Mouse (Mus musculus) E14TG2a.4 (cell line): Measurements from ENCODE around the gene Arvcf.

ENCODE experiments used
- CTCF ChIP-seq: conservative IDR thresholded peaks from 2 replicates; pipeline ENCODE4 v1.5.1; 2014; ENCODE audit warnings: low read length
- NANOG ChIP-seq: IDR thresholded peaks from 2 replicates; pipeline ENCODE4 v1.6.1; 2014; ENCODE audit warnings: borderline replicate concordance, low read length, mixed read lengths

- no peak for TF ChIP-seq CTCF
- TF ChIP-seq NANOG = no peak
These were observed 5.1 kb downstream of the Arvcf start for GRCm38 (mm10) chr16:18353106-18353505.
